Mouse (Mus musculus) forebrain, embryonic 16.5 days (tissue): ENCODE results near the gene Olfr1513. TPM values are rescaled to one million over a fixed set of nuclear protein-coding genes. Genes with fewer than 3 reads are reported as not detected.

Experiments
- ATAC-seq: fragments of 200-750 bp; cut with Nextera tagmentation; 2 replicates; pipeline ENCODE4 v1.8.0; 2017; ENCODE audit warnings: mild to moderate bottlenecking, moderate library complexity
- H3K27ac ChIP-seq: fragments of 300-500 bp; sonication (generic); 2 replicates; pipeline ENCODE4 v1.5.1; 2014; ENCODE audit warnings: low read length, control low read depth
- H3K27me3 ChIP-seq: fragments of 300-500 bp; sonication (generic); replicated peaks from 2 replicates; pipeline ENCODE4 v1.6.1; 2014; ENCODE audit warnings: low read length; ENCODE audit not compliant: control insufficient read depth, insufficient read depth
- H3K36me3 ChIP-seq: fragments of 300-500 bp; sonication (generic); 2 replicates; pipeline ENCODE4 v1.6.1; 2014; ENCODE audit not compliant: control insufficient read depth, insufficient read depth
- H3K4me1 ChIP-seq: fragments of 300-500 bp; sonication (generic); replicated peaks from 2 replicates; pipeline ENCODE4 v1.6.1; 2014; ENCODE audit warnings: low read length; ENCODE audit not compliant: control insufficient read depth, insufficient read depth
- H3K4me2 ChIP-seq: fragments of 300-500 bp; sonication (generic); 2 replicates; pipeline ENCODE4 v1.6.1; 2014; ENCODE audit warnings: mild to moderate bottlenecking, low read length, control low read depth
- H3K4me3 ChIP-seq: fragments of 300-500 bp; sonication (generic); replicated peaks from 2 replicates; pipeline ENCODE4 v1.5.1; 2014; ENCODE audit warnings: mild to moderate bottlenecking, low read length, control low read depth
- H3K9ac ChIP-seq: fragments of 300-500 bp; sonication (generic); replicated peaks from 2 replicates; pipeline ENCODE4 v1.6.1; 2014; ENCODE audit warnings: low read depth, low read length, control low read depth
- H3K9me3 ChIP-seq: fragments of 300-500 bp; sonication (generic); 2 replicates; pipeline ENCODE4 v1.6.1; 2016; ENCODE audit warnings: low read length; ENCODE audit not compliant: control insufficient read depth
- WGBS: fragments of 180-500 bp; shearing (Covaris S2); extraction: QIAGEN DNeasy Blood & Tissue Kit; methylation state at CpG from one replicate; pipeline ENCODE4 v1.1.7; 2014; 5-methylcytosine and 5-hydroxymethylcytosine counted together
- polyA plus RNA-seq: library from polyadenylated mRNA; unstranded; fragments of >200 nt; fragmentation: Nextera tagmentation; extraction: Ambion mirVana; gene quantifications from 2 replicates; pipeline ENCODE4 v1.2.1, GENCODE M21; 2015

Gene Olfr1513
- polyA plus RNA-seq, 1 experiment from 2014 or later, result not detected

GRCm38 (mm10) chr14:52327910-52328812, 28.0 kb downstream of the Olfr1513 start, which contains the start of gene Sall2:
TSS of gene Sall2 (minus strand) at chr14:52328762.
- Histone ChIP-seq H3K9me3 (no peaks in the 10 kb centered on the region), H3K27ac (peak within 1 kb of the TSS; percentile 0; the same call in 1 of the 2 replicates), H3K9ac (peak within 1 kb of the TSS; percentile 51), H3K27me3 (no peaks in the 10 kb centered on the region), H3K4me3 (peak within 1 kb of the TSS; percentile 47), H3K4me1 (peaks cover 22% of the 10 kb centered on the region), H3K4me2 (peak within 1 kb of the TSS; percentile 72), H3K36me3 (no peaks in the 10 kb centered on the region)
- ATAC-seq, result peak; percentile 55
- WGBS, result under 1% methylated on average over 26 of the region's 26 CpGs

GRCm38 (mm10) chr14:52327375-52327901, 28.8 kb downstream of the Olfr1513 start:
- Histone ChIP-seq H3K9ac (peak overlapping the region; percentile 51), H3K4me1 (peaks cover 22% of the 10 kb centered on the region), H3K4me3 (peak overlapping the region; percentile 47), H3K27ac (no peak overlapping the region; the same call in 1 of the 2 replicates), H3K9me3 (no peaks in the 10 kb centered on the region), H3K36me3 (no peaks in the 10 kb centered on the region), H3K4me2 (peak overlapping the region; percentile 72), H3K27me3 (no peaks in the 10 kb centered on the region)
- ATAC-seq, result peak; percentile 68
- WGBS, result under 1% methylated on average over 14 of the region's 14 CpGs

GRCm38 (mm10) chr14:52325890-52326289, 30.3 kb downstream of the Olfr1513 start:
- 6% methylated on average over 4 of the region's 4 CpGs for WGBS
- ATAC-seq, result peak; percentile 41
- peaks cover 22% of the 10 kb centered on the region for H3K4me1 ChIP-seq
- H3K9me3 ChIP-seq, result no peaks in the 10 kb centered on the region
- H3K4me2 ChIP-seq, result peak overlapping the region; percentile 17; the same call in 1 of the 2 replicates
- no peaks in the 10 kb centered on the region for H3K36me3 ChIP-seq
- H3K9ac ChIP-seq, result no peak overlapping the region
- no peak overlapping the region for H3K4me3 ChIP-seq
- no peak overlapping the region for H3K27ac ChIP-seq
- no peaks in the 10 kb centered on the region for H3K27me3 ChIP-seq

- no peak overlapping the region for H3K9ac ChIP-seq
- H3K27me3 ChIP-seq, result no peaks in the 10 kb centered on the region
- no peak overlapping the region for H3K4me2 ChIP-seq
- ATAC-seq, result no peak
- H3K4me1 ChIP-seq, result peaks cover 18% of the 10 kb centered on the region
- no peaks in the 10 kb centered on the region; the same call in 1 of the 2 replicates for H3K36me3 ChIP-seq
- no peak overlapping the region for H3K4me3 ChIP-seq
- H3K27ac ChIP-seq, result no peak overlapping the region
- WGBS, result 33% methylated on average over 6 of the region's 6 CpGs
- no peaks in the 10 kb centered on the region for H3K9me3 ChIP-seq
These were observed 36.8 kb downstream of the Olfr1513 start for GRCm38 (mm10) chr14:52319361-52319760.

- H3K36me3 ChIP-seq, result peaks cover 17% of the 10 kb centered on the region
- H3K9me3 ChIP-seq, result no peaks in the 10 kb centered on the region
- peak overlapping the region; percentile 84 for H3K4me3 ChIP-seq
- peak; percentile 62 for ATAC-seq
- peaks cover 36% of the 10 kb centered on the region for H3K4me1 ChIP-seq
- H3K9ac ChIP-seq, result peak overlapping the region; percentile 92
- WGBS, result 3% methylated on average over 15 of the region's 16 CpGs
- peak overlapping the region; percentile 78 for H3K4me2 ChIP-seq
- H3K27ac ChIP-seq, result peak overlapping the region; percentile 91
- no peaks in the 10 kb centered on the region for H3K27me3 ChIP-seq
These were observed 39.6 kb downstream of the Olfr1513 start for GRCm38 (mm10) chr14:52316441-52317225.

GRCm38 (mm10) chr14:52315792-52316440, 40.3 kb downstream of the Olfr1513 start:
- no peaks in the 10 kb centered on the region for H3K9me3 ChIP-seq
- H3K4me1 ChIP-seq, result peaks cover 43% of the 10 kb centered on the region

GRCm38 (mm10) chr14:52315283-52315780, 40.9 kb downstream of the Olfr1513 start:
- peak; percentile 2 for ATAC-seq
- peak overlapping the region; percentile 91 for H3K27ac ChIP-seq
- peak overlapping the region; percentile 78 for H3K4me2 ChIP-seq
- WGBS, result 11% methylated on average over 17 of the region's 17 CpGs
- H3K9me3 ChIP-seq, result no peaks in the 10 kb centered on the region
- H3K4me3 ChIP-seq, result peak overlapping the region; percentile 84
- H3K27me3 ChIP-seq, result no peaks in the 10 kb centered on the region
- H3K36me3 ChIP-seq, result peaks cover 17% of the 10 kb centered on the region
- H3K4me1 ChIP-seq, result peaks cover 49% of the 10 kb centered on the region
- peak overlapping the region; percentile 92 for H3K9ac ChIP-seq

More at GRCm38 (mm10) chr14:52315792-52316440, 40.3 kb downstream of the Olfr1513 start:
- Histone ChIP-seq H3K27me3 (no peaks in the 10 kb centered on the region), H3K4me3 (peak overlapping the region; percentile 84), H3K27ac (peak overlapping the region; percentile 91), H3K4me2 (peak overlapping the region; percentile 78), H3K9ac (peak overlapping the region; percentile 92), H3K36me3 (peaks cover 17% of the 10 kb centered on the region)
- peak; percentile 84 for ATAC-seq
- 0% methylated on average over 31 of the region's 41 CpGs for WGBS

GRCm38 (mm10) chr14:52314808-52315150, 41.4 kb downstream of the Olfr1513 start:
- H3K36me3 ChIP-seq, result peaks cover 17% of the 10 kb centered on the region
- no peak overlapping the region for H3K27ac ChIP-seq

More at GRCm38 (mm10) chr14:52314808-52315150, 41.4 kb downstream of the Olfr1513 start:
- WGBS, result 42% methylated on average over 8 of the region's 8 CpGs
- ATAC-seq, result no peak
- Histone ChIP-seq H3K4me1 (peaks cover 49% of the 10 kb centered on the region), H3K4me3 (peak overlapping the region; percentile 84), H3K27me3 (no peaks in the 10 kb centered on the region), H3K4me2 (peak overlapping the region; percentile 78), H3K9me3 (no peaks in the 10 kb centered on the region), H3K9ac (peak overlapping the region; percentile 92; the same call in 1 of the 2 replicates)
